Mouse (Mus musculus): ENCODE results near the gene Coq2. TPM values are rescaled to one million over a fixed set of nuclear protein-coding genes. Genes with fewer than 3 reads are reported as not detected.

Gene Coq2
- polyA plus RNA-seq, 1 experiment from 2014 or later = 62.2 TPM

- Histone ChIP-seq H3K9me3 (replicated peaks; ENCODE audit: control insufficient read depth, low read length) (no peaks in the 10 kb centered on the region), H3K4me1 (ENCODE audit: control insufficient read depth, insufficient read depth, low read length) (no peaks in the 10 kb centered on the region), H3K27ac (replicated peaks; ENCODE audit: low read depth, low read length) (no peak overlapping the region), H3K4me2 (ENCODE audit: low read depth, low read length) (no peak overlapping the region), H3K4me3 (ENCODE audit: low read depth, low read length) (no peak overlapping the region), H3K27me3 (ENCODE audit: control insufficient read depth, insufficient read depth, low read length) (no peaks in the 10 kb centered on the region), H3K36me3 (replicated peaks; ENCODE audit: control insufficient read depth, insufficient read depth, low read depth, low read length) (peaks cover 8% of the 10 kb centered on the region), H3K9ac (replicated peaks; ENCODE audit: low read length) (no peak overlapping the region)
- WGBS = 89% methylated on average over 9 of the region's 9 CpGs
- ATAC-seq (replicated peaks; ENCODE audit: insufficient number of reproducible peaks, low FRiP score, low TSS enrichment, low read depth) (no peak), DNase-seq (ENCODE audit: low spot score) (no peak)
These were observed 22.6 kb downstream of the Coq2 start for GRCm38 (mm10) chr5:100652327-100652726.

DNA sequence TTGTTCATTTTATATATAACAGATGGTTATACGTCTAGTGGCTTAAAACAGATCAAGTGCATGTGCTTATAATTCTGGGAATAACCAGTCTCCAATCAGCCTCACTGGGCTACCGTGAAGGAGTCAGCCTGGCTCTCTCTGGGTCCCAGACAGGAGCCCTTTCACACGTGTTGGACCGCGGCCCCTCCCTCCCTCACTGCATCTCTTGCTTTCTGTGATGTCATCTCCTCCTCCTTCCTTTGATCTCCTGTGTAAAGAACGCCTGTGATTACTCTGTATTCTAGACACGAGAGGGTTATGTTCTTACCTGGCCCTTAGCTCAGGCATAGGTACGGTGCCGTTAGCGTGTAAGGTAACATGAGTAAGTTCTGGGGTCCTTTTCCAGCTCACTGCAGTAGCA lies 23.5 kb downstream of the Coq2 start:
- Histone ChIP-seq H3K9ac (replicated peaks; ENCODE audit: low read length) (no peak overlapping the region), H3K36me3 (replicated peaks; ENCODE audit: control insufficient read depth, insufficient read depth, low read depth, low read length) (peaks cover 5% of the 10 kb centered on the region), H3K4me2 (ENCODE audit: low read depth, low read length) (no peak overlapping the region), H3K27ac (replicated peaks; ENCODE audit: low read depth, low read length) (no peak overlapping the region), H3K4me3 (ENCODE audit: low read depth, low read length) (no peak overlapping the region), H3K27me3 (ENCODE audit: control insufficient read depth, insufficient read depth, low read length) (no peaks in the 10 kb centered on the region), H3K9me3 (replicated peaks; ENCODE audit: control insufficient read depth, low read length) (no peaks in the 10 kb centered on the region), H3K4me1 (ENCODE audit: control insufficient read depth, insufficient read depth, low read length) (no peaks in the 10 kb centered on the region)
- ATAC-seq (replicated peaks; ENCODE audit: insufficient number of reproducible peaks, low FRiP score, low TSS enrichment, low read depth) = no peak
- no peak for DNase-seq (ENCODE audit: low spot score)
- 82% methylated on average over 10 of the region's 10 CpGs for WGBS

GRCm38 (mm10) chr5:100650969-100651368 lies 24.0 kb downstream of the Coq2 start:
- Histone ChIP-seq H3K27me3 (ENCODE audit: control insufficient read depth, insufficient read depth, low read length) (no peaks in the 10 kb centered on the region), H3K36me3 (replicated peaks; ENCODE audit: control insufficient read depth, insufficient read depth, low read depth, low read length) (peaks cover 4% of the 10 kb centered on the region), H3K4me2 (ENCODE audit: low read depth, low read length) (no peak overlapping the region), H3K4me1 (ENCODE audit: control insufficient read depth, insufficient read depth, low read length) (no peaks in the 10 kb centered on the region), H3K9me3 (replicated peaks; ENCODE audit: control insufficient read depth, low read length) (no peaks in the 10 kb centered on the region), H3K27ac (replicated peaks; ENCODE audit: low read depth, low read length) (no peak overlapping the region), H3K9ac (replicated peaks; ENCODE audit: low read length) (no peak overlapping the region), H3K4me3 (ENCODE audit: low read depth, low read length) (no peak overlapping the region)
- DNase-seq (ENCODE audit: low spot score) (no peak), ATAC-seq (replicated peaks; ENCODE audit: insufficient number of reproducible peaks, low FRiP score, low TSS enrichment, low read depth) (no peak)
- 87% methylated on average over 7 of the region's 7 CpGs for WGBS

GRCm38 (mm10) chr5:100648546-100648945 lies 26.4 kb downstream of the Coq2 start:
- no peak overlapping the region for H3K9ac ChIP-seq (replicated peaks; ENCODE audit: low read length)
- no peaks in the 10 kb centered on the region for H3K4me1 ChIP-seq (ENCODE audit: control insufficient read depth, insufficient read depth, low read length)
- WGBS = 39% methylated on average over 6 of the region's 6 CpGs
- no peak for ATAC-seq (replicated peaks; ENCODE audit: insufficient number of reproducible peaks, low FRiP score, low TSS enrichment, low read depth)
- no peak overlapping the region for H3K4me3 ChIP-seq (ENCODE audit: low read depth, low read length)
- no peaks in the 10 kb centered on the region for H3K27me3 ChIP-seq (ENCODE audit: control insufficient read depth, insufficient read depth, low read length)
- no peaks in the 10 kb centered on the region for H3K36me3 ChIP-seq (replicated peaks; ENCODE audit: control insufficient read depth, insufficient read depth, low read depth, low read length)
- DNase-seq (ENCODE audit: low spot score) = no peak
- H3K9me3 ChIP-seq (replicated peaks; ENCODE audit: control insufficient read depth, low read length) = no peaks in the 10 kb centered on the region
- no peak overlapping the region for H3K4me2 ChIP-seq (ENCODE audit: low read depth, low read length)
- no peak overlapping the region for H3K27ac ChIP-seq (replicated peaks; ENCODE audit: low read depth, low read length)

DNA sequence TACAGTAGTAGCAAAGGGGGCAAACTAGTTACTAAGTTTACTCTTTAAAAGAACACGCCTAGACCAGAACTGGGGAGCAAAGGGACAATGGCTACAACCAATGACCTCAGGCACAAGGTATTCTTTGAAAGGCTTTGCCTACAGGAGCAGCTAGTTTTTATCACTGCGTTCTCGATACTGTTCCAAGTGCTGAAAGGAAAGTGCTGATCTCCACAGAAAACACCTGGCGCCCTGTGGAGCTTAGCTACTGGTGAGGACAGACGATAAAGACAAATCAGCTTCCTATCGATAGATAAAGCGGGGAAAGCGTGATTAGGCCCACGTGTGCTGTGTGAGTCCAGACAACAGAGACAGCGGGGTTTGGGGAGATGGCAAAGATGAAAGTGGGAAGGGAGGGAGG lies 26.9 kb downstream of the Coq2 start:
- no peaks in the 10 kb centered on the region for H3K9me3 ChIP-seq (replicated peaks; ENCODE audit: control insufficient read depth, low read length)
- H3K4me3 ChIP-seq (ENCODE audit: low read depth, low read length) = no peak overlapping the region
- no peaks in the 10 kb centered on the region for H3K27me3 ChIP-seq (ENCODE audit: control insufficient read depth, insufficient read depth, low read length)
- H3K4me1 ChIP-seq (ENCODE audit: control insufficient read depth, insufficient read depth, low read length) = no peaks in the 10 kb centered on the region
- 67% methylated on average over 10 of the region's 10 CpGs for WGBS
- no peak for ATAC-seq (replicated peaks; ENCODE audit: insufficient number of reproducible peaks, low FRiP score, low TSS enrichment, low read depth)
- no peak overlapping the region for H3K4me2 ChIP-seq (ENCODE audit: low read depth, low read length)
- H3K27ac ChIP-seq (replicated peaks; ENCODE audit: low read depth, low read length) = no peak overlapping the region
- H3K36me3 ChIP-seq (replicated peaks; ENCODE audit: control insufficient read depth, insufficient read depth, low read depth, low read length) = no peaks in the 10 kb centered on the region
- H3K9ac ChIP-seq (replicated peaks; ENCODE audit: low read length) = no peak overlapping the region
- no peak for DNase-seq (ENCODE audit: low spot score)

DNA sequence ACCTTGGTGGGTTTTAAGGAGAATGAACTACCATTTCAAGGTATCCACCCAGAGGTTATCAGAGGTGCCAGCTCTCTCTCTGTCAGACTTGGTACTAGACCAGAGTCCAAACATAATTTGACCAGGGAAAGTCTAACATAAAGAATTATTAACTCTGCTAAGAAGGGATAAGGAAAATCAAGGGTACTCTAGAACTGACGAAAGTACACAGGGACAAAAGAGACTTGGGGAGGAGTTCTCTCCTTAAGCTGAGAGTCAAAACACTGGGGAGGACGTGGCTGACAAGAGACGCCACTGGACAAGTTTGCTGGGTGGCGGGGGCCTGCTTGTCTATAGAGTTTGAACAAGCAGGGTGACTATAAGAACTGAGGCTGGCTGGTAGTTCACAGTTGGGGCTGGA lies 28.4 kb downstream of the Coq2 start:
- Histone ChIP-seq H3K27ac (replicated peaks; ENCODE audit: low read depth, low read length) (no peak overlapping the region), H3K4me3 (ENCODE audit: low read depth, low read length) (no peak overlapping the region), H3K9me3 (replicated peaks; ENCODE audit: control insufficient read depth, low read length) (no peaks in the 10 kb centered on the region), H3K27me3 (ENCODE audit: control insufficient read depth, insufficient read depth, low read length) (no peaks in the 10 kb centered on the region), H3K4me1 (ENCODE audit: control insufficient read depth, insufficient read depth, low read length) (no peaks in the 10 kb centered on the region), H3K36me3 (replicated peaks; ENCODE audit: control insufficient read depth, insufficient read depth, low read depth, low read length) (no peaks in the 10 kb centered on the region), H3K9ac (replicated peaks; ENCODE audit: low read length) (no peak overlapping the region), H3K4me2 (ENCODE audit: low read depth, low read length) (no peak overlapping the region)
- ATAC-seq (replicated peaks; ENCODE audit: insufficient number of reproducible peaks, low FRiP score, low TSS enrichment, low read depth) = no peak
- no peak for DNase-seq (ENCODE audit: low spot score)
- WGBS = 86% methylated on average over 4 of the region's 4 CpGs

- no peak overlapping the region for H3K4me3 ChIP-seq (ENCODE audit: low read depth, low read length)
- H3K4me1 ChIP-seq (ENCODE audit: control insufficient read depth, insufficient read depth, low read length) = no peaks in the 10 kb centered on the region
- no peak overlapping the region for H3K27ac ChIP-seq (replicated peaks; ENCODE audit: low read depth, low read length)
- no peaks in the 10 kb centered on the region for H3K36me3 ChIP-seq (replicated peaks; ENCODE audit: control insufficient read depth, insufficient read depth, low read depth, low read length)
- no peak overlapping the region for H3K4me2 ChIP-seq (ENCODE audit: low read depth, low read length)
- H3K27me3 ChIP-seq (ENCODE audit: control insufficient read depth, insufficient read depth, low read length) = no peaks in the 10 kb centered on the region
- no peak overlapping the region for H3K9ac ChIP-seq (replicated peaks; ENCODE audit: low read length)
- WGBS = 77% methylated on average over 7 of the region's 7 CpGs
- no peaks in the 10 kb centered on the region for H3K9me3 ChIP-seq (replicated peaks; ENCODE audit: control insufficient read depth, low read length)
- ATAC-seq (replicated peaks; ENCODE audit: insufficient number of reproducible peaks, low FRiP score, low TSS enrichment, low read depth) (no peak), DNase-seq (ENCODE audit: low spot score) (no peak)
These were observed 30.9 kb downstream of the Coq2 start for GRCm38 (mm10) chr5:100643991-100644535.

DNA sequence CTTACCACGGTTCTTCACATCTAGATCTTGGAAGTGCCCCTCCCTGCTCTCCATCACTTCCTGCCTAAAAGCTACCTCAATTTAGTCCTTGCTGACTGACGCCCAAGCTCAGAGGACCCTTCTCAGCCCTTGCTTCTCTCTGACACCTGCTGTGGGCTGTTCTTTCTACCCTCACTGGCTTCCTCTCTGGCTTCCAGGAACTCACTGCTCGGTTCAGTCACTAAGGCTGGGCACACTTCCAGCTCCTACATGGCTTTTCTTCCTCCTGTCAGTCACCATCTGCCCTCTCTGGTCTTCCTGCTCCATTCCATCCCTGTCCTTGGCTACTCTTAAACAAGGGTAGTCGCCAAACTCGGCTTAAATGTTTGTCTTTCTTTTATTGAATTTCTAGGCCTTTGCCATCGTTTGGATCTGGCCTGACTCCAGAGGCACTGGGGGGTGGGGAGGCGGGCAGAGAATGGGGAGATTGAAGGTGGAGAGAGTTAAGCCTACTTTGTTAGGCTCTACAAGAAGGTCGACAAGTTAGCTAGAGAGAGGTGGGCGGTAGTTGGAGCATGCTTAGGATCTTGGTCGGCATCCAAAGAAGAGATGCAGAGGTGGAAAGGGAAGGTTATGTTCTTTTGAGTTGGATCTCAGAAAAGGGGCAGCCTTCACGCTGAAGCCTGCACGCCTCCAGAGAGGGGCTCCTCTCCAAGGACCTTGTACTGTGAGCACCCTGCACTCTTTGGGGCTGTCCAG lies 31.5 kb downstream of the Coq2 start:
- Histone ChIP-seq H3K27ac (replicated peaks; ENCODE audit: low read depth, low read length) (no peak overlapping the region), H3K9me3 (replicated peaks; ENCODE audit: control insufficient read depth, low read length) (no peaks in the 10 kb centered on the region), H3K4me2 (ENCODE audit: low read depth, low read length) (no peak overlapping the region), H3K4me1 (ENCODE audit: control insufficient read depth, insufficient read depth, low read length) (no peaks in the 10 kb centered on the region), H3K36me3 (replicated peaks; ENCODE audit: control insufficient read depth, insufficient read depth, low read depth, low read length) (no peaks in the 10 kb centered on the region), H3K4me3 (ENCODE audit: low read depth, low read length) (no peak overlapping the region), H3K27me3 (ENCODE audit: control insufficient read depth, insufficient read depth, low read length) (no peaks in the 10 kb centered on the region), H3K9ac (replicated peaks; ENCODE audit: low read length) (no peak overlapping the region)
- ATAC-seq (replicated peaks; ENCODE audit: insufficient number of reproducible peaks, low FRiP score, low TSS enrichment, low read depth) (no peak), DNase-seq (ENCODE audit: low spot score) (no peak)
- WGBS = 82% methylated on average over 12 of the region's 12 CpGs

Measured in embryonic facial prominence, embryonic 11.5 days (tissue).